Mouse (Mus musculus) hindbrain, postnatal 0 days (tissue): ENCODE data around the gene 1700001K19Rik. TPM values are rescaled to one million over a fixed set of nuclear protein-coding genes. Genes with fewer than 3 reads are reported as not detected.
"Not testable (repeated sequence)": the region's sequence is repeated elsewhere in the genome, so short reads cannot be mapped to it uniquely, and the experiment has no call there.

Experiments
- ATAC-seq: fragments of 200-750 bp; cut with Nextera tagmentation; 2 replicates; pipeline ENCODE4 v1.8.0; 2017; ENCODE audit warnings: mild to moderate bottlenecking, moderate TSS enrichment, moderate library complexity
- DNase-seq: peaks from one replicate; pipeline ENCODE4 v3.0.0-alpha.2; 2015; ENCODE audit warnings: low spot score
- H3K27ac ChIP-seq: fragments of 300-500 bp; sonication (generic); 2 replicates; pipeline ENCODE4 v1.5.1; 2014; ENCODE audit warnings: mild to moderate bottlenecking
- H3K27me3 ChIP-seq: fragments of 300-500 bp; sonication (generic); 2 replicates; pipeline ENCODE4 v1.6.1; 2014; ENCODE audit warnings: low read length, mixed read lengths; ENCODE audit not compliant: insufficient read depth
- H3K36me3 ChIP-seq: fragments of 300-500 bp; sonication (generic); 2 replicates; pipeline ENCODE4 v1.6.1; 2014; ENCODE audit warnings: low read length, mixed read lengths; ENCODE audit not compliant: insufficient read depth
- H3K4me1 ChIP-seq: fragments of 300-500 bp; sonication (generic); 2 replicates; pipeline ENCODE4 v1.6.1; 2014; ENCODE audit warnings: antibody characterized with exemption, low read length, mixed read lengths; ENCODE audit not compliant: insufficient read depth
- H3K4me2 ChIP-seq: fragments of 300-500 bp; sonication (generic); 2 replicates; pipeline ENCODE4 v1.6.1; 2014; ENCODE audit warnings: low read depth, mild to moderate bottlenecking, low read length, moderate library complexity, mixed read lengths
- H3K4me3 ChIP-seq: fragments of 300-500 bp; sonication (generic); 2 replicates; pipeline ENCODE4 v1.5.1; 2014; ENCODE audit warnings: low read length
- H3K9ac ChIP-seq: fragments of 300-500 bp; sonication (generic); replicated peaks from 2 replicates; pipeline ENCODE4 v1.6.1; 2014; ENCODE audit warnings: mild to moderate bottlenecking, low read length, moderate library complexity, mixed read lengths
- H3K9me3 ChIP-seq: fragments of 300-500 bp; sonication (generic); 2 replicates; pipeline ENCODE4 v1.6.1; 2016; ENCODE audit warnings: low read length, mixed read lengths
- CTCF ChIP-seq: IDR thresholded peaks from 2 replicates; pipeline ENCODE4 v1.5.1; 2016; ENCODE audit warnings: antibody characterized with exemption, control low read depth, low read depth
- WGBS: fragments of 180-500 bp; shearing (Covaris S2); extraction: QIAGEN DNeasy Blood & Tissue Kit; methylation state at CpG from one replicate; pipeline ENCODE4 v1.1.7; 2014; 5-methylcytosine and 5-hydroxymethylcytosine counted together
- polyA plus RNA-seq: library from polyadenylated mRNA; unstranded; fragments of >200 nt; fragmentation: Nextera tagmentation; extraction: Ambion mirVana; gene quantifications from 2 replicates; pipeline ENCODE4 v1.2.1, GENCODE M21; 2015
- total RNA-seq: library from RNA; depleted of rRNA; stranded (reverse); fragments of >200 nt; gene quantifications from 2 replicates; pipeline ENCODE4 v1.2.3, GENCODE M21; 2014

Gene 1700001K19Rik
- total and polyA plus RNA-seq, 2 experiments from 2014 or later = 0.15 TPM; not detected in 1

DNA sequence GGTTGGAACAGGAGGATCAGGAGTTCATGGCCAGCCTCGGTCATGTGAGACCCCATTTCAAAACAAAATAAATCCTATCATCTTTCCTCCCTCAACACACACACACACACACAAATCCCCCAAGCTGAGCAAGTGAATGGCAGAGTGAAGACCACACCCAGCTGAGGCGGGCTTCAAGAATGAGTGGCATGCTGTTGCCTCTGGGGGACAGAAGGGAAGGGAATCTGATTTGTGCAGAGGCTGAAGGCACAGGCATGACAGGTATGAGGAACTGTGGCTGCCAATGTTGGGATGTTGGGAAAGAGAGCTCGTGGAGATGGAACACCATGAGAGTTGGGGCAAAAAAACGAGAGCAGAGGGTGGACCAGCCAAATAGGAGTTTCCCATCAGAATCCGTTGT lies 28.9 kb upstream of the 1700001K19Rik start:
- WGBS = 76% methylated on average over 5 of the region's 5 CpGs
- no peaks in the 10 kb centered on the region for H3K27me3 ChIP-seq

GRCm38 (mm10) chr12:110707451-110707850 lies 25.0 kb upstream of the 1700001K19Rik start:
- ATAC-seq = no peak
- Histone ChIP-seq H3K27me3 (no peaks in the 10 kb centered on the region), H3K4me3 (no peak overlapping the region), H3K9ac (no peak overlapping the region), H3K4me2 (no peak overlapping the region), H3K36me3 (no peaks in the 10 kb centered on the region), H3K4me1 (0 out of 2 replicates have a peak, but pooled peaks cover 6% of the 10 kb centered on the region), H3K27ac (no peak overlapping the region), H3K9me3 (no peaks in the 10 kb centered on the region)
- DNase-seq = no peak
- TF ChIP-seq CTCF = no peak
- WGBS = 84% methylated on average over 7 of the region's 7 CpGs

More for the DNA sequence above, 28.9 kb upstream of the 1700001K19Rik start:
- H3K9me3 ChIP-seq = no peaks in the 10 kb centered on the region
- 0 out of 2 replicates have a peak, but pooled peaks cover 6% of the 10 kb centered on the region for H3K4me1 ChIP-seq
- H3K4me2 ChIP-seq = no peak overlapping the region
- no peak for DNase-seq
- no peak for TF ChIP-seq CTCF
- no peaks in the 10 kb centered on the region for H3K36me3 ChIP-seq
- H3K9ac ChIP-seq = no peak overlapping the region
- no peak overlapping the region for H3K4me3 ChIP-seq
- ATAC-seq = no peak
- H3K27ac ChIP-seq = no peak overlapping the region

GRCm38 (mm10) chr12:110706337-110707231 lies 24.2 kb upstream of the 1700001K19Rik start:
- TF ChIP-seq CTCF = peak; percentile 40
- peak overlapping the region; percentile 70 for H3K4me2 ChIP-seq
- ATAC-seq (peak; percentile 78), DNase-seq (peak; percentile 64)
- no peaks in the 10 kb centered on the region for H3K36me3 ChIP-seq
- no peaks in the 10 kb centered on the region for H3K9me3 ChIP-seq
- no peaks in the 10 kb centered on the region for H3K27me3 ChIP-seq
- H3K9ac ChIP-seq = peak overlapping the region; percentile 38; the same call in 1 of the 2 replicates
- H3K4me1 ChIP-seq = 0 out of 2 replicates have a peak, but pooled peaks cover 6% of the 10 kb centered on the region
- H3K27ac ChIP-seq = peak overlapping the region; percentile 51; the same call in 1 of the 2 replicates
- under 1% methylated on average over 27 of the region's 27 CpGs for WGBS
- H3K4me3 ChIP-seq = peak overlapping the region; percentile 31

DNA sequence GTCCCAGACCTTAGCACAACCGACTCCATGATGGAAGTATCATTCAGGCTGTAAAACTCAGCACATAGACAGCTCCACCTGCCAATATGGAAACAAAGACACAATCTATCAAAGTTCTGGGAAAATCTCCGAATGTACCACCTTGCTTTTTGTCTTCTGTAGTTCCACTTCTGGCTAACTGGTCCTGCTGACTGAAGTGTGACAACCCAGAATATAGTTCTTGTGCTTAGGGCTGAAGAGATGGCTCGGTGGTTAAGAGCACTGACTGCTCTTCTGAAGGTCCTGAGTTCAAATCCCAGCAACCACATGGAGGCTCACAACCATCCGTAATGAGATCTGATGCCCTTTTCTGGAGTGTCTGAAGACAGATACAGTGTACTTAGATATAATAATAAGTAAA lies 23.0 kb upstream of the 1700001K19Rik start:
- H3K36me3 ChIP-seq, H3K9ac ChIP-seq, H3K9me3 ChIP-seq, H3K4me1 ChIP-seq, ATAC-seq, H3K27ac ChIP-seq, H3K4me2 ChIP-seq, H3K27me3 ChIP-seq, DNase-seq, H3K4me3 ChIP-seq: not testable (repeated sequence)
- 88% methylated on average over 4 of the region's 4 CpGs for WGBS

DNA sequence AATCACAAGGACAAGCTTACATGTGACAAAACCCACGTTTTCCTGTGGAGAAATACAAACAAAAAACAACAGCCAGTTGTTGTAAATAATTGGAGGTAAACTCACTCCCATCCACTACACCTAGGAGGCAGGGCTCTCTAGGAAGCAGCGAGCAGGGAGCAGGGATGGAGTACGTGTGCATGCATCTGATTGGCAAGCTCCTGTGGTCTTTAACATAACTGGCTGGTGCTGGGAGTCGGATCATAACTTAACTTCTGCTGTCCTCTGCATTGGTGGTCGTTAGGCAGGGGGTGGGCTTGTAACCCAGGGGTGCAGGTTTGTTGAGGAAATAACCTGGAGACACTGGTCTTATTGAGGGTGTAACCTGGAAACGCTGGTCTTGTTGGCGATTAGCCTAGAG lies 21.3 kb upstream of the 1700001K19Rik start:
- Histone ChIP-seq H3K9ac (no peak overlapping the region), H3K4me1 (0 out of 2 replicates have a peak, but pooled peaks cover 6% of the 10 kb centered on the region), H3K27me3 (no peaks in the 10 kb centered on the region), H3K36me3 (no peaks in the 10 kb centered on the region), H3K9me3 (no peaks in the 10 kb centered on the region), H3K27ac (no peak overlapping the region), H3K4me2 (no peak overlapping the region), H3K4me3 (no peak overlapping the region)
- DNase-seq = no peak
- no peak for TF ChIP-seq CTCF
- no peak for ATAC-seq
- 70% methylated on average over 7 of the region's 7 CpGs for WGBS

DNA sequence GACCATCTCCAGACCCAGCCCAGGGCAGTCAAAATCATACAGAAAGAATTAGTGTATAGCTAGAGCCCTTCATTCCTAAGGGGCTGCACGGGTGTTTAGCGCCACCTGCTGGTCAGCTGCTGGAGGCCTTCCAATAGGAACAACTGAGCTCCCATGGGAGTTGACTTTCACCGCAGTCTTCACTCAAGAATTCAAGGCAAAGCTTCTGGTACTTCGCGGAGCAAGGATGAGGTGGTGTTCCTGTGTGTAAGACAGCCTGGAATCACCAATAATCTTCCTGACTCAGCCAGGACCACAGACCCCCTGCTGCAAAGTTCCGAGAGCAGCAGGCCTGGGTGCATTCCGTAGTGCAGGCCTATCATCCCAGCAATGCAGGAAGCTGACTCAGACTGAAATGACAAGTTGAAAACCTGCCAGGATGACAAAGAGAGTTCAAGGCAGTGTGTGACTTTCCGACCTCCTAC lies 20.6 kb upstream of the 1700001K19Rik start:
- DNase-seq = peak; percentile 94
- H3K4me3 ChIP-seq = no peak overlapping the region
- TF ChIP-seq CTCF = peak; percentile 94
- no peaks in the 10 kb centered on the region for H3K36me3 ChIP-seq
- no peak overlapping the region for H3K27ac ChIP-seq
- no peak overlapping the region for H3K9ac ChIP-seq
- WGBS = 32% methylated on average over 8 of the region's 8 CpGs
- no peaks in the 10 kb centered on the region for H3K27me3 ChIP-seq
- no peaks in the 10 kb centered on the region for H3K9me3 ChIP-seq
- 0 out of 2 replicates have a peak, but pooled peaks cover 6% of the 10 kb centered on the region for H3K4me1 ChIP-seq
- peak; percentile 48; the same call in 1 of the 2 replicates for ATAC-seq
- H3K4me2 ChIP-seq = no peak overlapping the region

DNA sequence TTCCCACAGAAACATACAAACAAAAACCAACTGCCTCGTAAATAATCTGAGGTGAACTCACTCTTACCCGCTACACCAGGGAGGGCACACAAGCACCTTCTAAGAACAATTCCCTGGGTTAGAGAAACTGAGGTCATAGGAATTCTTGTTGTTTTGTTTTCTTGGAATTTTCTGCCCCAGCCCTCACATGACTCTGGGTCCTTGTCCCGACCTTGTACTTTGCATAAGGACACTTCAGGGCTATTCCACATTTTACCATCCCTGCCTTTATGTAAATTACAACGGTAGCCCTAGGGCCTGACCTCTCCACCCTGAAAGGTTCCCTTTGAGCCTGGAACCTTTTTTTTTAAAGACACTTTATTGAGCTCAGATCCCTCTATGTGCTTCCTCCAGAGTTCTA lies 20.1 kb upstream of the 1700001K19Rik start, which contains the start of gene Hsp90aa1:
Gene Hsp90aa1 (minus strand): TSS at position 173 of the 400 bp plus-strand sequence.
- Histone ChIP-seq H3K4me2 (no peak within 1 kb of the TSS), H3K36me3 (no peaks in the 10 kb centered on the region), H3K4me3 (no peak within 1 kb of the TSS), H3K27me3 (no peaks in the 10 kb centered on the region), H3K9me3 (no peaks in the 10 kb centered on the region), H3K4me1 (0 out of 2 replicates have a peak, but pooled peaks cover 6% of the 10 kb centered on the region), H3K27ac (no peak within 1 kb of the TSS), H3K9ac (no peak within 1 kb of the TSS)
- ATAC-seq (no peak), DNase-seq (no peak)
- TF ChIP-seq CTCF = no peak
- 45% methylated on average over 4 of the region's 4 CpGs for WGBS

DNA sequence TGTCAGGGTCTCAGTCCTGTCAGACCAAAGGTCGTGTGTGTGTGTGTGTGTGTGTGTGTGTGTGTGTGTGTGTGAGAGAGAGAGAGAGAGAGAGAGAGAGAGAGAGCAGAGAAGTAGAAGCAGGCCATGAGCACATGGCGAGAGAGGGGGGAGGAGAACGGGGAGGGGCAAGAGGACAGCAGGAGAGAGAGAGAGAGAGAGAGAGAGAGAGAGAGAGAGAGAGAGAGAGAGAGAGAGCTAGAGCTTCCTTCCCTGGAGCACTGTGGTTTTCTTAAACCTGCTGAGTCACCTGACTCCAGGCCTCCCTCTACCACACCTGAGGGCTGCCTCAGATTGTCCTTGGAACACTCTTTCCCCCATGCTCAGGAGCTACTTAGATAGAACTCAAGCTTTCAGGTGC lies 18.9 kb upstream of the 1700001K19Rik start:
- H3K4me2 ChIP-seq, H3K27me3 ChIP-seq, DNase-seq, H3K9me3 ChIP-seq, ATAC-seq, H3K27ac ChIP-seq, H3K9ac ChIP-seq, H3K4me3 ChIP-seq, H3K4me1 ChIP-seq, H3K36me3 ChIP-seq: not testable (repeated sequence)
- 50% methylated on average over 3 of the region's 3 CpGs for WGBS
